Mouse (Mus musculus): ENCODE measurements around the gene Nr4a2. TPM values are rescaled to one million over a fixed set of nuclear protein-coding genes. Genes with fewer than 3 reads are reported as not detected.

Gene Nr4a2
- polyA plus RNA-seq, 1 experiment from 2014 or later, result 3.3 TPM

Other genes starting within 250 kb of the Nr4a2 start
- gene Gpd2, start 113.6 kb upstream of the Nr4a2 start, polyA plus RNA-seq (2015; fragmentation: Nextera tagmentation; extraction: Ambion mirVana), result 21.0 and 22.2 TPM in 2 replicates

Data from intestine, embryonic 15.5 days (tissue).